Mouse (Mus musculus): ENCODE results near the gene Ppargc1a.

- no peak for TF ChIP-seq CTCF (IDR thresholded peaks at IDR 0.05; ENCODE audit: low read depth, low read length)
- no peak for TF ChIP-seq POLR2A (IDR thresholded peaks at IDR 0.05; ENCODE audit: borderline replicate concordance, low read depth, low read length)
Observed at GRCm38 (mm10) chr5:51452033-51452432, 115.5 kb downstream of the Ppargc1a start.

Measured in bone marrow macrophage, adult 2 months (primary cell).